Mouse (Mus musculus): ENCODE data around the gene Tmem150c. TPM values are rescaled to one million over a fixed set of nuclear protein-coding genes. Genes with fewer than 3 reads are reported as not detected.

The Tmem150c gene
- total and polyA plus RNA-seq, 2 experiments from 2014 or later = 0.31 to 0.98 TPM

DNA sequence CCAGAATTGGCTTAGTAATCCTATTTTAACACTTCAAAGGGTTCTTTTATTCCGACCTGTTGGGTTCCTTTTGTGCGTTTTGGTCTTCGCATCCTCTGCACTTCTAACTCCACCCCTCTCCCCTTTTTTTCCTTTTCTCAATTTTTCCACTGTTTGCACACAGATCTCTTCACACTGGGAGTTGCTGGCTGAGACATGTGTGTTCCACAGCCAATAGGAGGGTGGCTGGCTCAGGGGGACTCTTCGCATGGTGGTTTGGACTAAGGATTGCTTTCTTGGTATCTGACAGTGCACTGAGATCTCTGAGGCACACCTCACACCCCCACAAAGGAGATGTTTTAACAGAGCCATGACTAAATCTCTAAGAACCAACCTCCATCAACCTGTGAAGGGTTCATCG, 40.7 kb upstream of the Tmem150c start:
- WGBS = 69% methylated on average over 5 of the region's 5 CpGs
- ATAC-seq (ENCODE audit: insufficient read depth, low read depth) = no peak
- Histone ChIP-seq H3K4me1 (ENCODE audit: control insufficient read depth, insufficient read depth) (no peaks in the 10 kb centered on the region; the same call in 1 of the 2 replicates), H3K9ac (replicated peaks; ENCODE audit: low read depth, low read length) (no peak overlapping the region), H3K27me3 (ENCODE audit: control insufficient read depth, insufficient read depth, low read length) (no peaks in the 10 kb centered on the region), H3K36me3 (replicated peaks; ENCODE audit: control insufficient read depth, insufficient read depth, low read length) (no peaks in the 10 kb centered on the region), H3K9me3 (replicated peaks; ENCODE audit: control insufficient read depth, low read length) (no peaks in the 10 kb centered on the region), H3K4me3 (ENCODE audit: low read depth, low read length) (no peak overlapping the region), H3K27ac (ENCODE audit: low read depth) (no peak overlapping the region), H3K4me2 (ENCODE audit: low read depth, low read length) (no peak overlapping the region)
- no peak for TF ChIP-seq EP300 (IDR thresholded peaks at IDR 0.05; ENCODE audit: low read depth)
- TF ChIP-seq CTCF (IDR thresholded peaks at IDR 0.05; ENCODE audit: low read depth) = no peak
- DNase-seq (ENCODE audit: low spot score) = no peak

GRCm38 (mm10) chr5:100199092-100199853, 39.7 kb upstream of the Tmem150c start:
- no peaks in the 10 kb centered on the region for H3K9me3 ChIP-seq (replicated peaks; ENCODE audit: control insufficient read depth, low read length)

DNA sequence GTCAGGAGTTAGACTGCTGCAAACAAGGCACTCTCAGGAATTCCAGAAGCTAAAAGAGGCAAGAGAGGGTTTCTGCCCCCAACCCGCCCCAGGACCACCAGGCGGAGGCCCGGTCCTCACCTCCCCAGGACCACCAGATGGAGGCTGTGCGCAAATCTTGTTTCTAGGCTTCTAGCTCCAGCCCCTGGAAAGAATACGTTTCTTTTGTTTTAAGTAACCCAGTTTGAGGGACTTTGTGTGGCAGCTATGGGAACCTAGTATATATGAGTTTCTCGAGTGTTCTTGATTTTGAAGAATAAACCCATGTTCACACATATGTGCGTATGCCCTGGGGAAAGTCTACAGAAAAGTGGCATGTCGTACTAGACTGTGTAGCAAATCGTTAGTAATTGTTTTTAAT, 37.9 kb upstream of the Tmem150c start:
- Histone ChIP-seq H3K27me3 (ENCODE audit: control insufficient read depth, insufficient read depth, low read length) (no peaks in the 10 kb centered on the region), H3K9ac (replicated peaks; ENCODE audit: low read depth, low read length) (no peak overlapping the region), H3K4me1 (ENCODE audit: control insufficient read depth, insufficient read depth) (no peaks in the 10 kb centered on the region; the same call in 1 of the 2 replicates), H3K4me3 (ENCODE audit: low read depth, low read length) (no peak overlapping the region), H3K4me2 (ENCODE audit: low read depth, low read length) (no peak overlapping the region), H3K27ac (ENCODE audit: low read depth) (no peak overlapping the region), H3K36me3 (replicated peaks; ENCODE audit: control insufficient read depth, insufficient read depth, low read length) (no peaks in the 10 kb centered on the region), H3K9me3 (replicated peaks; ENCODE audit: control insufficient read depth, low read length) (no peaks in the 10 kb centered on the region)
- ATAC-seq (ENCODE audit: insufficient read depth, low read depth) = no peak
- no peak for DNase-seq (ENCODE audit: low spot score)
- TF ChIP-seq CTCF (IDR thresholded peaks at IDR 0.05; ENCODE audit: low read depth) = no peak
- no peak for TF ChIP-seq EP300 (IDR thresholded peaks at IDR 0.05; ENCODE audit: low read depth)
- 77% methylated on average over 9 of the region's 9 CpGs for WGBS

More at GRCm38 (mm10) chr5:100199092-100199853, 39.7 kb upstream of the Tmem150c start:
- 89% methylated on average over 7 of the region's 7 CpGs for WGBS
- H3K4me2 ChIP-seq (ENCODE audit: low read depth, low read length) = no peak overlapping the region
- no peak overlapping the region for H3K27ac ChIP-seq (ENCODE audit: low read depth)
- ATAC-seq (ENCODE audit: insufficient read depth, low read depth) (no peak), DNase-seq (ENCODE audit: low spot score) (no peak)
- H3K4me1 ChIP-seq (ENCODE audit: control insufficient read depth, insufficient read depth) = no peaks in the 10 kb centered on the region; the same call in 1 of the 2 replicates
- TF ChIP-seq EP300 (IDR thresholded peaks at IDR 0.05; ENCODE audit: low read depth) (no peak), CTCF (IDR thresholded peaks at IDR 0.05; ENCODE audit: low read depth) (no peak)
- H3K36me3 ChIP-seq (replicated peaks; ENCODE audit: control insufficient read depth, insufficient read depth, low read length) = no peaks in the 10 kb centered on the region
- H3K9ac ChIP-seq (replicated peaks; ENCODE audit: low read depth, low read length) = no peak overlapping the region
- no peaks in the 10 kb centered on the region for H3K27me3 ChIP-seq (ENCODE audit: control insufficient read depth, insufficient read depth, low read length)
- H3K4me3 ChIP-seq (ENCODE audit: low read depth, low read length) = no peak overlapping the region

DNA sequence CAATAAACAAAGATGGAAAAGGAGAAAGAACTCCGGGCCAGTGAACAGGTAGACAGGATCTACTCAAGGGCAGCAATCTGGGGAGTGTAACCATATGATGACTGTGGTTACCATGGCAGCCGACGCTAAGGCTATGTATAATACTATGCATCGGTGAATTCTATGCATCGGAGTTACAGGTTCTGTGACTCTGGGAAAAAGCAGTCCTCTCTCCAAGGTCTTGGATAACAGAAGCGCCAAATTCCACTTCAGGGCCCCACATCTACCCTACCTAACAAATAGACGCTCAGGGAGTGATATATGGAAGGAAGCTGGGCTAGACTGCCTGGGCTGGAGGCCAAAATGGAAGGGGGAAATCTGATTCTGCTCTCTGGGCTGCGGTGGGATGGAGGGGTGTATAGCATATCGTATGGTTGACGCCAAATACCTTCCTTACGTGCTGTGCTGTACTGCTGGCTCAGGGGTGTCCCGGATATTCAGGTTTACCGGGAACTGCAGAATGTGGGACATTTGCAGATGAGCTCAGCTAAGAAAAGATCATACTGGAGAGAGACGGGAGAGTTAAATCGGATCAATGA, 37.3 kb upstream of the Tmem150c start:
- TF ChIP-seq CTCF (IDR thresholded peaks at IDR 0.05; ENCODE audit: low read depth) = no peak
- TF ChIP-seq EP300 (IDR thresholded peaks at IDR 0.05; ENCODE audit: low read depth) = no peak
- no peak overlapping the region for H3K4me2 ChIP-seq (ENCODE audit: low read depth, low read length)
- ATAC-seq (ENCODE audit: insufficient read depth, low read depth) = no peak
- DNase-seq (ENCODE audit: low spot score) = no peak
- WGBS = 37% methylated on average over 15 of the region's 15 CpGs
- H3K9ac ChIP-seq (replicated peaks; ENCODE audit: low read depth, low read length) = no peak overlapping the region
- H3K4me1 ChIP-seq (ENCODE audit: control insufficient read depth, insufficient read depth) = no peaks in the 10 kb centered on the region; the same call in 1 of the 2 replicates
- no peak overlapping the region for H3K4me3 ChIP-seq (ENCODE audit: low read depth, low read length)
- no peaks in the 10 kb centered on the region for H3K27me3 ChIP-seq (ENCODE audit: control insufficient read depth, insufficient read depth, low read length)
- no peak overlapping the region for H3K27ac ChIP-seq (ENCODE audit: low read depth)
- H3K9me3 ChIP-seq (replicated peaks; ENCODE audit: control insufficient read depth, low read length) = no peaks in the 10 kb centered on the region
- H3K36me3 ChIP-seq (replicated peaks; ENCODE audit: control insufficient read depth, insufficient read depth, low read length) = no peaks in the 10 kb centered on the region

- WGBS = 45% methylated on average over 9 of the region's 9 CpGs
- no peak for ATAC-seq (ENCODE audit: insufficient read depth, low read depth)
- TF ChIP-seq CTCF (IDR thresholded peaks at IDR 0.05; ENCODE audit: low read depth) = no peak
- no peak for TF ChIP-seq EP300 (IDR thresholded peaks at IDR 0.05; ENCODE audit: low read depth)
Observed at GRCm38 (mm10) chr5:100196397-100196796, 36.8 kb upstream of the Tmem150c start.

More at GRCm38 (mm10) chr5:100196397-100196796, 36.8 kb upstream of the Tmem150c start:
- Histone ChIP-seq H3K4me2 (ENCODE audit: low read depth, low read length) (no peak overlapping the region), H3K4me3 (ENCODE audit: low read depth, low read length) (no peak overlapping the region), H3K27ac (ENCODE audit: low read depth) (no peak overlapping the region), H3K27me3 (ENCODE audit: control insufficient read depth, insufficient read depth, low read length) (no peaks in the 10 kb centered on the region), H3K4me1 (ENCODE audit: control insufficient read depth, insufficient read depth) (no peaks in the 10 kb centered on the region; the same call in 1 of the 2 replicates), H3K9me3 (replicated peaks; ENCODE audit: control insufficient read depth, low read length) (no peaks in the 10 kb centered on the region), H3K9ac (replicated peaks; ENCODE audit: low read depth, low read length) (no peak overlapping the region), H3K36me3 (replicated peaks; ENCODE audit: control insufficient read depth, insufficient read depth, low read length) (no peaks in the 10 kb centered on the region)
- no peak for DNase-seq (ENCODE audit: low spot score)
